Mouse (Mus musculus) kidney, adult 11 months (tissue): ENCODE data around the gene Rdh19.
"Not testable (repeated sequence)": the region's sequence is repeated elsewhere in the genome, so short reads cannot be mapped to it uniquely, and the experiment has no call there.

Source experiments
- DNase-seq: peaks from one replicate; pipeline ENCODE4 v3.0.0; 2022

Rdh19 gene

GRCm38 (mm10) chr10:127849628-127850027, at the start of gene Rdh19:
Rdh19 (plus strand) TSS chr10:127849928.
- no peak for DNase-seq

GRCm38 (mm10) chr10:127800891-127801290, 48.8 kb upstream of the Rdh19 start, which contains the start of gene Rdh16:
Rdh16 (plus strand) TSS chr10:127801152.
- DNase-seq: peak; percentile 73

- DNase-seq: peak; percentile 14
Measured at GRCm38 (mm10) chr10:127801612-127802011, 48.1 kb upstream of the Rdh19 start.

- DNase-seq: peak; percentile 1
Measured at GRCm38 (mm10) chr10:127802236-127802635, 47.5 kb upstream of the Rdh19 start.

- peak; percentile 49 for DNase-seq
Measured at GRCm38 (mm10) chr10:127804416-127804815, 45.3 kb upstream of the Rdh19 start.

- peak; percentile 49 for DNase-seq
Measured at GRCm38 (mm10) chr10:127815888-127816287, 33.8 kb upstream of the Rdh19 start.

- peak; percentile 44 for DNase-seq
Measured at GRCm38 (mm10) chr10:127817268-127817910, 32.3 kb upstream of the Rdh19 start.

- not testable (repeated sequence) for DNase-seq
Measured at GRCm38 (mm10) chr10:127821806-127822205, 27.9 kb upstream of the Rdh19 start.

- peak; percentile 33 for DNase-seq
Measured at GRCm38 (mm10) chr10:127825386-127825785, 24.3 kb upstream of the Rdh19 start.

- DNase-seq: no peak
Measured at GRCm38 (mm10) chr10:127829121-127829520, 20.6 kb upstream of the Rdh19 start.

- peak; percentile 20 for DNase-seq
Measured at GRCm38 (mm10) chr10:127834186-127834585, 15.5 kb upstream of the Rdh19 start.

GRCm38 (mm10) chr10:127835292-127835691, 14.4 kb upstream of the Rdh19 start:
- DNase-seq: peak; percentile 78

GRCm38 (mm10) chr10:127837793-127838192, 11.9 kb upstream of the Rdh19 start:
- peak; percentile 54 for DNase-seq

GRCm38 (mm10) chr10:127838539-127838938, 11.2 kb upstream of the Rdh19 start:
- no peak for DNase-seq

GRCm38 (mm10) chr10:127840776-127841175, 9.0 kb upstream of the Rdh19 start:
- no peak for DNase-seq

- DNase-seq: not testable (repeated sequence)
Measured at GRCm38 (mm10) chr10:127845945-127846344, 3.8 kb upstream of the Rdh19 start.

- DNase-seq: peak; percentile 91
Measured at GRCm38 (mm10) chr10:127848089-127848488, 1.6 kb upstream of the Rdh19 start.

- no peak for DNase-seq
Measured at GRCm38 (mm10) chr10:127856376-127856775, 6.6 kb downstream of the Rdh19 start.

- peak; percentile 81 for DNase-seq
Measured at GRCm38 (mm10) chr10:127864931-127865330, 15.2 kb downstream of the Rdh19 start.

GRCm38 (mm10) chr10:127866232-127866631, 16.5 kb downstream of the Rdh19 start, which contains the start of gene Rdh16f2:
Rdh16f2 (plus strand) TSS chr10:127866474.
- peak; percentile 63 for DNase-seq

- DNase-seq: no peak
Measured at GRCm38 (mm10) chr10:127872484-127872883, 22.8 kb downstream of the Rdh19 start.

- DNase-seq: peak; percentile 85
Measured at GRCm38 (mm10) chr10:127877681-127878080, 28.0 kb downstream of the Rdh19 start.

- no peak for DNase-seq
Measured at GRCm38 (mm10) chr10:127878262-127879057, 28.7 kb downstream of the Rdh19 start.

- peak; percentile 57 for DNase-seq
Measured at GRCm38 (mm10) chr10:127879155-127879688, 29.5 kb downstream of the Rdh19 start.
